Mouse (Mus musculus): Measurements from ENCODE around the gene Fam221a.

DNA sequence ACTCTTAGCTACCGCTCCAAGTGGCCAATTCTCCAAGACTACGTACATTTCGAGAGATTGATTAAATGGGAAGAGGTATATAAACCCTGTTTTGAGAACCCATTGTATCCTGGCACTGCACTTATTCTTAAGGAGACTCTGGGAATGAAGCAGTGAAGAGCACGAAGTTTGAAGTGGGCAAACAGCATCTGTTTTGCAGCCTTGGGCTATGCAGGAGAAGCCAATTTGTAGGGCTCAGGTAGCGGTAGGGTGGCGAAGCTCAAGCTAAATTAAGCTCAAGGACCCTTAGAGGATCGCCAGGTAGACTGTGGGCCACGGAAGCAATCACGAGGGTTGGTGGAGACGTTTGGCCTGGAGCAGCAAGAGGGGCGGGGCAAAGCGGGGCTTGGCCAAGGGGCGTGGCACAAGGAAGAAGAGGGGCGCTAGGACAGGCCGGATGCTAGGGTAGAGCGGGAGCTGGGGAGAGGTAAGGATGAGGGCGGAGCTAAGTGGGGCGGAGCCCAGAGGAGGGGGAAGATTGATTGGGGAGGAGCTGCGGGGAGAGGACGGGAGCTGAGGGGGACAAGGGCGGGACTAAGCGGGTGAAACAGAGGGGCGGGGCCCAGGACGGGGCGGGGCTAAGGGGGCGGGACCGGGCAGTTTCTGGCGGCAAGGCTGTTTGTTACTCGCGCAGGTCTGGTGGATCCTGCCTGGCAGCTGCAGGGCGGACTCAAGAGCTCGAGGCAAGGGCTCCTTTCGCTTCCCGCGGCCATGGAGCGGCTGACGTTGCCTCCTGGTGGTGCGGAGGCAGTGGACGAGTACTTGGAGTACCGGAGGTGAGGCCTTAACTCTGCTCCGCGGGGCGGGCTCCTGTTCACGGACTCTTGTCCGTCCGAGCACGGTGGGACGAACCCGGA is at the start of gene Fam221a:
- TF ChIP-seq CTCF (IDR thresholded peaks at IDR 0.05; ENCODE audit: low read depth) (peak; percentile 50), EP300 (IDR thresholded peaks at IDR 0.05; ENCODE audit: low read depth) (no peak; the same call in 1 of the 2 replicates)
